Mouse (Mus musculus) bone marrow, adult 2 months (tissue): Measurements from ENCODE around the gene Clec1a.

Source experiments
- CTCF ChIP-seq: fragments of 200-500 bp; IDR thresholded peaks from 2 replicates; pipeline ENCODE4 v1.5.1; 2011; ENCODE audit warnings: low read length, control low read depth; ENCODE audit not compliant: control insufficient read depth, insufficient read depth
- POLR2A ChIP-seq: fragments of 200-500 bp; IDR thresholded peaks from 2 replicates; pipeline ENCODE4 v1.6.1; 2011; ENCODE audit warnings: low read depth, mild to moderate bottlenecking, control low read depth, low read length, borderline replicate concordance; ENCODE audit not compliant: control insufficient read depth

GRCm38 (mm10) chr6:129427281-129427680 is 24.5 kb downstream of the Clec1a start:
- TF ChIP-seq CTCF: no peak
- no peak for TF ChIP-seq POLR2A
